Mouse (Mus musculus): Measurements from ENCODE around the gene Cdyl2. TPM values are rescaled to one million over a fixed set of nuclear protein-coding genes. Genes with fewer than 3 reads are reported as not detected.

Cdyl2 gene
- polyA plus RNA-seq, 1 experiment from 2014 or later, result 7.0 TPM

- WGBS, result 91% methylated on average over 6 of the region's 6 CpGs
- peaks cover 7% of the 10 kb centered on the region for H3K9me3 ChIP-seq (replicated peaks)
- H3K36me3 ChIP-seq, result no peaks in the 10 kb centered on the region
- H3K4me1 ChIP-seq, result no peaks in the 10 kb centered on the region
- no peaks in the 10 kb centered on the region for H3K27me3 ChIP-seq (ENCODE audit: low read depth, poor library complexity, severe bottlenecking)
- H3K4me3 ChIP-seq, result no peak overlapping the region
- DNase-seq (ENCODE audit: low spot score), result no peak
- no peak overlapping the region for H3K27ac ChIP-seq (replicated peaks)
Measured at GRCm38 (mm10) chr8:116552255-116552654, 180.5 kb downstream of the Cdyl2 start.

DNA sequence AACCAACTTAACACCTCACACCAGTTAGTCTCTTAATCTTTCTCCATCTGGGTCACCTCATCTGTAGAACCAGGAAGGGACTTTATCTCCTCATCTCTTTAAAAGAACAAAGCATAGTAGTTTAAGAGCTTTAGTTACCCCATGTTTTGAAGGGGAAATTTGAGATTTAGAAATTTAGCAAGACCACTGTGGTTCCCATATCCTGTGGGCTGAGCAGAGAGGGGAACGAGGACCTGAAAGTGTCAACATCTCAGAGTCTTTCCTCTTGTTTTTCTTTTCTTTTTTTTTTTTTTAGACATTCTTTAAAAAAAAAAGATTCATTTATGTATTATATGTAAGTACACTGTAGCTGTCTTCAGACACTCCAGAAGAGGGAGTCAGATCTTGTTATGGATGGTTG, 189.4 kb downstream of the Cdyl2 start:
- 87% methylated on average over 1 of the region's 1 CpGs for WGBS
- Histone ChIP-seq H3K27me3 (ENCODE audit: low read depth, poor library complexity, severe bottlenecking) (no peaks in the 10 kb centered on the region), H3K36me3 (no peaks in the 10 kb centered on the region), H3K4me3 (no peak overlapping the region), H3K27ac (replicated peaks) (no peak overlapping the region), H3K9me3 (replicated peaks) (no peaks in the 10 kb centered on the region), H3K4me1 (no peaks in the 10 kb centered on the region)
- no peak for DNase-seq (ENCODE audit: low spot score)

GRCm38 (mm10) chr8:116542842-116543241, 189.9 kb downstream of the Cdyl2 start:
- Histone ChIP-seq H3K4me1 (no peaks in the 10 kb centered on the region), H3K9me3 (replicated peaks) (no peaks in the 10 kb centered on the region), H3K36me3 (no peaks in the 10 kb centered on the region), H3K27me3 (ENCODE audit: low read depth, poor library complexity, severe bottlenecking) (no peaks in the 10 kb centered on the region), H3K27ac (replicated peaks) (no peak overlapping the region), H3K4me3 (no peak overlapping the region)
- WGBS, result 85% methylated on average over 5 of the region's 5 CpGs
- DNase-seq (ENCODE audit: low spot score), result no peak

GRCm38 (mm10) chr8:116540136-116540535, 192.7 kb downstream of the Cdyl2 start:
- H3K36me3 ChIP-seq, result no peaks in the 10 kb centered on the region
- 86% methylated on average over 1 of the region's 1 CpGs for WGBS

GRCm38 (mm10) chr8:116538763-116539162, 194.0 kb downstream of the Cdyl2 start:
- H3K9me3 ChIP-seq (replicated peaks), result no peaks in the 10 kb centered on the region; the same call in 1 of the 2 replicates
- no peak for DNase-seq (ENCODE audit: low spot score)
- no peak overlapping the region for H3K4me3 ChIP-seq
- H3K27ac ChIP-seq (replicated peaks), result no peak overlapping the region
- no peaks in the 10 kb centered on the region for H3K27me3 ChIP-seq (ENCODE audit: low read depth, poor library complexity, severe bottlenecking)
- no peaks in the 10 kb centered on the region for H3K36me3 ChIP-seq
- WGBS, result 63% methylated on average over 7 of the region's 7 CpGs
- H3K4me1 ChIP-seq, result no peaks in the 10 kb centered on the region

More at GRCm38 (mm10) chr8:116540136-116540535, 192.7 kb downstream of the Cdyl2 start:
- no peak for DNase-seq (ENCODE audit: low spot score)
- H3K27ac ChIP-seq (replicated peaks), result no peak overlapping the region
- no peak overlapping the region for H3K4me3 ChIP-seq
- no peaks in the 10 kb centered on the region for H3K4me1 ChIP-seq
- H3K27me3 ChIP-seq (ENCODE audit: low read depth, poor library complexity, severe bottlenecking), result no peaks in the 10 kb centered on the region
- no peaks in the 10 kb centered on the region for H3K9me3 ChIP-seq (replicated peaks)

DNA sequence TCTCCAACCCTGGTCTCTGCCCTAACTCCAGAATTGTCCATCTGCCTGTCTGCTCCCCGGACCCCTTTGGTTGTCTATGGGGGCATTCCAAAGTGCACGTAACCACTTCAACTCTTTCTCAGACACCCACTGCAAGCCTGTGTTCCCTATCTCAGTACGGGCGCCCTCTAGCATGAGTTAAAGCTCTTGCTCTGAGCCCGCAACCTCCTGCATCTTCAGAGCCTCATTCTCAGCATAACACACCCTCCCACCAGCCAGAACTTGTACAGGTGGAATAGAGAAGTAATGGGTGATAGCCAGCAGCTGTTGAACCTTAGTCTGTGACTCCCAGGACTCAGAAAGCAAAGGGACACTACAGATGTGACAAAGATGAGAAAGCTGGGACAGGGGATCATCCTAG, 196.0 kb downstream of the Cdyl2 start:
- no peak for DNase-seq (ENCODE audit: low spot score)
- Histone ChIP-seq H3K9me3 (replicated peaks) (no peaks in the 10 kb centered on the region; the same call in 1 of the 2 replicates), H3K4me1 (no peaks in the 10 kb centered on the region), H3K36me3 (no peaks in the 10 kb centered on the region), H3K27me3 (ENCODE audit: low read depth, poor library complexity, severe bottlenecking) (no peaks in the 10 kb centered on the region), H3K4me3 (no peak overlapping the region), H3K27ac (replicated peaks) (no peak overlapping the region)
- WGBS, result 88% methylated on average over 5 of the region's 5 CpGs

DNA sequence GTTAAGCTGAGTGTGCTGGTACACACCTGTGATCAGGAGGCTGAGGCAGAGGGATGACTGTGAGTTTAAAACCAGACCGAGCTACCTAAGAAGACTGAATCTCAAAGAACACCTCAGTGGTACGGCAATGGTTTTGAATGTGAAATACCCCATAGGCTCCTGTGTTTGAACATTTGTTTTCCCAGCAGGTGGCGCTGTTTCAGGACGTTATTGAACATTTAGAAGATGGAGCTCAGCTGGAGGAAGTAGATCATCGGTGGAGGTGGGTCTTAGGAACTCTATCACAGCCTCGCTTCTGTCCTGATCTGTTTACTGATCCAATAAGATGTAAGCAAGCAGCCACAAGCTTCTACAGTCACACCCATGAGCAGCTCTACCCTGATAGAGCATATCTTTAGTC, 199.7 kb downstream of the Cdyl2 start:
- no peaks in the 10 kb centered on the region for H3K4me1 ChIP-seq
- H3K27ac ChIP-seq (replicated peaks), result no peak overlapping the region
- 71% methylated on average over 6 of the region's 6 CpGs for WGBS
- H3K27me3 ChIP-seq (ENCODE audit: low read depth, poor library complexity, severe bottlenecking), result no peaks in the 10 kb centered on the region
- no peak overlapping the region for H3K4me3 ChIP-seq
- no peaks in the 10 kb centered on the region for H3K36me3 ChIP-seq
- no peaks in the 10 kb centered on the region; the same call in 1 of the 2 replicates for H3K9me3 ChIP-seq (replicated peaks)
- DNase-seq (ENCODE audit: low spot score), result no peak

DNA sequence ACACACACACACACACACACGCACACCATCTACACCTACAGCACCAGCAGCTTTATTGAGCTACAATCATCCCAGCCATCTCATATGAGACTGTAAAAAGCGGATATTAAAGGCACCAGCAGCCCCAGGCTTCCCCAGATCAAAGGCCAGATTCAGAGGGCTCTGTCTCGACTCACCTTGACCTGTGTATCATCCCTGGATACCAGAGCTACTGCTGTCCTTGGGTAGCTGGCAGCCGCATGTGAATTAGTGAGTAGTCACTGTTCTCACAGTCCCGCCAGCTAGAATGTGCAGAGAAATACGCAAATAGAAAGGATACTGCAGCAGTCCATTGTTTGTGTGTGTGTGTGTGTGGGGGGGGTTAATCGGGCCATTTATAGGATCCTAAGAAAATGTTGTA, 204.1 kb downstream of the Cdyl2 start:
- H3K36me3 ChIP-seq, result no peaks in the 10 kb centered on the region
- 87% methylated on average over 7 of the region's 7 CpGs for WGBS

GRCm38 (mm10) chr8:116524915-116525314, 207.9 kb downstream of the Cdyl2 start:
- WGBS, result 93% methylated on average over 7 of the region's 7 CpGs
- Histone ChIP-seq H3K27ac (replicated peaks) (no peak overlapping the region), H3K4me3 (no peak overlapping the region), H3K4me1 (no peaks in the 10 kb centered on the region), H3K27me3 (ENCODE audit: low read depth, poor library complexity, severe bottlenecking) (no peaks in the 10 kb centered on the region), H3K36me3 (no peaks in the 10 kb centered on the region), H3K9me3 (replicated peaks) (no peaks in the 10 kb centered on the region)
- no peak for DNase-seq (ENCODE audit: low spot score)

More for the DNA sequence above, 204.1 kb downstream of the Cdyl2 start:
- Histone ChIP-seq H3K9me3 (replicated peaks) (no peaks in the 10 kb centered on the region), H3K4me1 (no peaks in the 10 kb centered on the region), H3K27ac (replicated peaks) (no peak overlapping the region), H3K27me3 (ENCODE audit: low read depth, poor library complexity, severe bottlenecking) (no peaks in the 10 kb centered on the region), H3K4me3 (no peak overlapping the region)
- DNase-seq (ENCODE audit: low spot score), result no peak

Other genes with a start within 250 kb of the Cdyl2 start
- 1.4 and 1.7 TPM in 2 replicates for gene Dynlrb2, start 228.0 kb downstream of the Cdyl2 start, polyA plus RNA-seq (2016; fragmentation: Nextera tagmentation; extraction: Ambion mirVana)
- gene Cmc2, start 188.5 kb upstream of the Cdyl2 start, polyA plus RNA-seq (2016; fragmentation: Nextera tagmentation; extraction: Ambion mirVana), result 74.6 and 81.5 TPM in 2 replicates
- gene Cenpn, start 188.7 kb upstream of the Cdyl2 start, polyA plus RNA-seq (2016; fragmentation: Nextera tagmentation; extraction: Ambion mirVana), result 61.5 and 71.6 TPM in 2 replicates
- 12.6 and 15.3 TPM in 2 replicates for gene Atmin, start 210.4 kb upstream of the Cdyl2 start, polyA plus RNA-seq (2016; fragmentation: Nextera tagmentation; extraction: Ambion mirVana)
- 2.8 and 3.6 TPM in 2 replicates for gene 1700030J22Rik, start 246.0 kb upstream of the Cdyl2 start, polyA plus RNA-seq (2016; fragmentation: Nextera tagmentation; extraction: Ambion mirVana)

Measured in midbrain, embryonic 10.5 days (tissue).